Mouse (Mus musculus) testis, adult 2 months (tissue): ENCODE results near the gene Mtcl1. TPM values are rescaled to one million over a fixed set of nuclear protein-coding genes. Genes with fewer than 3 reads are reported as not detected.

ENCODE experiments used
- H3K27ac ChIP-seq: fragments of 200-500 bp; 2 replicates; pipeline ENCODE4 v1.5.1; 2012; ENCODE audit warnings: low read depth, low read length; ENCODE audit not compliant: control insufficient read depth, insufficient read depth
- H3K27me3 ChIP-seq: fragments of 200-500 bp; 2 replicates; pipeline ENCODE4 v1.6.1; 2012; ENCODE audit warnings: mild to moderate bottlenecking, low read length, moderate library complexity; ENCODE audit not compliant: control insufficient read depth, insufficient read depth
- H3K36me3 ChIP-seq: fragments of 200-500 bp; 2 replicates; pipeline ENCODE4 v1.6.1; 2012; ENCODE audit warnings: mild to moderate bottlenecking, low read length; ENCODE audit not compliant: control insufficient read depth, insufficient read depth
- H3K4me1 ChIP-seq: fragments of 200-500 bp; 2 replicates; pipeline ENCODE4 v1.6.1; 2012; ENCODE audit warnings: low read length; ENCODE audit not compliant: control insufficient read depth, insufficient read depth
- H3K4me3 ChIP-seq: fragments of 200-500 bp; 2 replicates; pipeline ENCODE4 v1.5.1; 2012; ENCODE audit warnings: low read depth, mild to moderate bottlenecking, low read length, moderate library complexity, mixed read lengths; ENCODE audit not compliant: control insufficient read depth
- CTCF ChIP-seq: fragments of 200-500 bp; IDR thresholded peaks from 2 replicates; pipeline ENCODE4 v1.5.1; 2012; ENCODE audit warnings: low read depth, mild to moderate bottlenecking, inconsistent platforms, low read length, moderate library complexity; ENCODE audit not compliant: control insufficient read depth, insufficient read depth, insufficient replicate concordance
- POLR2A ChIP-seq: fragments of 200-500 bp; IDR thresholded peaks from 2 replicates; pipeline ENCODE4 v1.6.1; 2012; ENCODE audit warnings: low read depth, mild to moderate bottlenecking, inconsistent platforms, low read length, moderate library complexity; ENCODE audit not compliant: control insufficient read depth
- polyA plus RNA-seq: library from polyadenylated mRNA; depleted of rRNA; stranded (reverse); fragments of >200 nt; gene quantifications from 2 replicates; pipeline ENCODE4 v1.2.3, GENCODE M21; 2012

The Mtcl1 gene
- polyA plus RNA-seq, 1 experiment = 6.8 TPM

DNA sequence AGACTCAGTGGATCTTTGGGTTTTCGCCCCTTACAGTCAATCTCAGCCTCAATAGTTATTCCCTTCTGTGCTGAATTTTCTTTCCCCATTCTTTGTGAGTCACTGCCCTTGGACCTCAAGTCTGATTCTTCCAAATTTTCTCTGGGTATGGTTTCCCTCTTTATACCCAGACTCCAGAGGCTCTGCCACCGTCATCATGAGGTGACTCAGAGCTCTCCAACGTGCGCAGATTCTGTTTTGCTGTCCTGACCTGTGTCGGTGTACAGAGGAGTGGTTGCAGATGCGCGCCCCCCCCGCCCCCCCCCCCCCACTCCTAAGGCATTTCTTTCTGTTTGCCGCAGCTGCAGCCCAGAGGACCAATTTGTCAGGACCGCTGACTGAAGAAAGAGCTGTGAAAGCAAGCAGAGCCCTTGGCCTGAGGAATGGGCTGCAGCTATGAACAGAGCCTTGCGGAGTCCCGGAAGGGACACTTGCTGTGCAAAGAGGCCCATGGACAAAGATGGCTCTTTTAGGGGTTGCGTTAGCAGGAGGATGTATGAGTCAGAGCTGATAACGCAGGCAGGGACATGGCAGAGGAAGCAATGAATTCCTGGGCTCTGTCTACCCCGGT lies 126.8 kb downstream of the Mtcl1 start:
- Histone ChIP-seq H3K36me3 (no peaks in the 10 kb centered on the region), H3K27me3 (no peaks in the 10 kb centered on the region), H3K27ac (no peak overlapping the region), H3K4me1 (peaks cover 2% of the 10 kb centered on the region; the same call in 1 of the 2 replicates), H3K4me3 (no peak overlapping the region)
- TF ChIP-seq POLR2A = no peak
- TF ChIP-seq CTCF = no peak

DNA sequence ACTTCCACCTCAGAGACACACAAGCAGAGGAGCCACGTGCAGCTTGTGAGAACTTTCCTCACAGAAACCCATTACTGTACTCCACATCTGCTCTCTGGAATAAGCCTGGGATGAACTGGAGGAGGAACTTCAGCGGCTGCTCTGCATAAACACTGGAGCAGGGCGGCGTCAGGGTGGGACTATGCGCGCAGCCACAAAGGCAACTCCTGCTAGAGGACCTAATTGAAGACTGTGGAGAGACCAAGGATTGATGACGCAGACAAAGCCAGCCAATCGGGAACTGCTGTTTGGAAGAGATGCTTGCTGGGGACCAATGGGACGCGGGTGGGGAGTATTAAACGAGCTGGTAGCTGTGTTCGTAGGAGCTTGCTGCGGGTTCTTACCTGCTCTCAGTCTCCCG lies 127.6 kb downstream of the Mtcl1 start:
- no peak overlapping the region for H3K27ac ChIP-seq
- no peaks in the 10 kb centered on the region for H3K27me3 ChIP-seq
- no peak overlapping the region for H3K4me3 ChIP-seq
- H3K4me1 ChIP-seq = peaks cover 2% of the 10 kb centered on the region; the same call in 1 of the 2 replicates
- TF ChIP-seq CTCF (no peak), POLR2A (no peak)
- no peaks in the 10 kb centered on the region for H3K36me3 ChIP-seq

DNA sequence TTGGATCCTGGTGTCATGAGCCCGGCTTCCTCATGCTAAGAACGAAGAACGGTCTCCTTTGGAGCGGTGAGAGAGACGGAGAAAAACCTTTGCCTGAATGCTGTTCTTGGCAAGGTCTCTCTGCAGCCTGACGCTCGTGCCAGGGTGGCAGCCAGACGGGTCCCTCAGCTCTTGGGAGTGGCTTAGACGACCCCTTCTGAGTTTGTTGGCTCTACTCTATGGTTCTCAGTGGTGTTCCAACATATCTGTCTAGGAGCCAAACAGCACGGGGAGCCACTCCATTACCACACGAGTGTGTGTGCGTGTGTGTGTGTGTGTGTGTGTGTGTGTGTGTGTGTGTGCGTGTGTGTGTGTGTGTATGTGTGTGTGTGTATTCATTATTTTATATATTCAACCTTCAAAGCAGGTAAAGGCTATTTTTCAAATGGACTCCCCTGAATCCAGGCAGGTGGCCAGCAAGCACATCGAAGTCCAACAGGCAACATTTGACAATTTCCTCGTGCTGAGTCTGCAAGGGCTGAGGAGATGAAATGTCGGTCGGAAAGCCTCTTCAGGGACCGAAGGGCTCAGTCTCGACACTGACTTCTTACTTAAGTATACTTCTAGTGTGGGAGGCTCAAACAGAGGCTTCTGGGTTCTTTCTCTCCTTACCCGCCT lies 128.7 kb downstream of the Mtcl1 start:
- Histone ChIP-seq H3K27ac (no peak overlapping the region), H3K27me3 (no peaks in the 10 kb centered on the region), H3K4me3 (no peak overlapping the region), H3K36me3 (no peaks in the 10 kb centered on the region), H3K4me1 (peaks cover 2% of the 10 kb centered on the region; the same call in 1 of the 2 replicates)
- TF ChIP-seq CTCF = no peak
- no peak for TF ChIP-seq POLR2A

DNA sequence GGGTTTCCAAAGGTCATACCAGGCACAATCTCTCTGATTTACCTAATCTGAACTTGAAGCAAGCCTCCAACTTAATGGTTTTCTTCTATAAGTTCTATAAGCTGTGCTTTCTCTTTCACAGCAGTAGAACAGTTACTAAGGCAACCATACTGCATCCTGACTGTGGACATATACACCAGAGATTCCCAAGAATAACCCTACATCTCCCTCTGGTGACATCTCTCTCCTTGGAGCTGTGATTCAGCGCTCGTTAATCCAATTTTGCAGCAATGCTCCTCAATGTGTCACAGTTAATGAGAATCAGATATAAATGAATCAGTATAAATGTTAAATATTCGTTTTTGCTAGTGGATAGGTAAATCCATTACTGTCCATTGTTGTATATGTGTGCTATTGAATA lies 131.5 kb downstream of the Mtcl1 start:
- Histone ChIP-seq H3K27ac (no peak overlapping the region), H3K36me3 (no peaks in the 10 kb centered on the region), H3K4me3 (no peak overlapping the region), H3K4me1 (peaks cover 2% of the 10 kb centered on the region; the same call in 1 of the 2 replicates), H3K27me3 (no peaks in the 10 kb centered on the region)
- TF ChIP-seq POLR2A (no peak), CTCF (no peak)

DNA sequence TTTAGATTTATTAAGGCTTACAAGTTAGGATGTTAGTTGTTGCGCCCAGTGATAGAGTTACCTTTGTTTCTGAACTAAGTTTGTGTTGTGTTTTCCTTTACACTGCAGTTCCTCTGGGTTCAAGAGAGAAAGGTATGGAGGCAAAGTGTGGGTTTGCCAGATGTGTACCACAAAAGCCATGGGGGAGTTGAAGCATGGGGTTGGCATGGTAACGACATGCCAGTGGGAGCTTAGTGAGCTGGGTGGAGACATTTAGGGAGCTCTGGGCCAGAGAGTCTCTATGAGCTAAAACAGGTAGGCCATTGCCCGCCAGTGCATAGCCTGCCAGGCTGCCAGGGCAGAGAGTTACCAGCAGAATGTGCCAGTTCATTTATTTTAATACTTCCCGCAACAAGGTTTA lies 132.0 kb downstream of the Mtcl1 start:
- Histone ChIP-seq H3K27ac (no peak overlapping the region), H3K36me3 (no peaks in the 10 kb centered on the region), H3K4me1 (no peaks in the 10 kb centered on the region; the same call in 1 of the 2 replicates), H3K4me3 (no peak overlapping the region), H3K27me3 (no peaks in the 10 kb centered on the region)
- TF ChIP-seq POLR2A = no peak
- TF ChIP-seq CTCF = no peak

DNA sequence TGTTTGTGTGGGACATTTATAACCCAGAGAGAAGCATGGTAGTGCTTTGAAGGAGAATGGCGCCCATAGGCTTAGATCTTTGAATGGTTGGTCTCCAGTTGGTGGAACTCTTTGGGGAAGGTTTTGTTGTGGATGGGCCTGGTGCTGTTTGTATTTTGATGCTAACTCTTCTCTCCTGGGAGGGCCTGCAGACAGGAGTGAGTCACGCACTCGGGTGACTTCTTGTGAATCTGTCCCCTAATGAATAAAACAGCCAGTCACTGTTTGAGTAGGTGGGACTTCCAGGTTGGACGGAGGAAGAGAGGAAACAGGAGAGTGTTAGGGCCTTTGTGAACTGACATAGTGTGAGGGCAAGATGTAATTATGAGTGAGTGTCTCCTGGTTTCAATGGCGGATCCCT lies 132.4 kb downstream of the Mtcl1 start:
- H3K4me1 ChIP-seq = no peaks in the 10 kb centered on the region; the same call in 1 of the 2 replicates
- no peak overlapping the region for H3K4me3 ChIP-seq
- TF ChIP-seq POLR2A (no peak), CTCF (no peak)

DNA sequence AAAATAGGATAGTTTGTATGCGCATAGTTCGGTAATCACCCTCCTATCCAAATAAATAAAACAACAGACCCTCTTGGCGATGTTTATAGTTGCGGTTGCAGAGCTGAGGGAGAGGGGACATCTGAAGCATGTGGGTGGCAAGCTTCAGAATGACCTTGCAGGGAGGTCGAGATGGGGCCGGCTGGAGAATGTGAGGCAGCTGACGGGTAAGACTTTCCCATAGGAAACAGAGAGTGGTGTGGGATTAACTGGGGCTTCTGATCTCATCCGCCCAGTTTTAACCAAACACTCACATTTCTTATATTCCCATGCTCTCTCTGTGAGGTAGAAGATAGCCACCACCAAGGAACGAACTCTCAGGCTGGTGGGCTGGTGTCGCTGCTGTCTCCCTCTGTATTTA lies 134.1 kb downstream of the Mtcl1 start:
- no peak overlapping the region for H3K27ac ChIP-seq
- no peaks in the 10 kb centered on the region for H3K36me3 ChIP-seq
- no peak overlapping the region for H3K4me3 ChIP-seq
- H3K4me1 ChIP-seq = no peaks in the 10 kb centered on the region
- H3K27me3 ChIP-seq = no peaks in the 10 kb centered on the region
- no peak for TF ChIP-seq CTCF

More for the DNA sequence above, 132.4 kb downstream of the Mtcl1 start:
- Histone ChIP-seq H3K36me3 (no peaks in the 10 kb centered on the region), H3K27ac (no peak overlapping the region), H3K27me3 (no peaks in the 10 kb centered on the region)

DNA sequence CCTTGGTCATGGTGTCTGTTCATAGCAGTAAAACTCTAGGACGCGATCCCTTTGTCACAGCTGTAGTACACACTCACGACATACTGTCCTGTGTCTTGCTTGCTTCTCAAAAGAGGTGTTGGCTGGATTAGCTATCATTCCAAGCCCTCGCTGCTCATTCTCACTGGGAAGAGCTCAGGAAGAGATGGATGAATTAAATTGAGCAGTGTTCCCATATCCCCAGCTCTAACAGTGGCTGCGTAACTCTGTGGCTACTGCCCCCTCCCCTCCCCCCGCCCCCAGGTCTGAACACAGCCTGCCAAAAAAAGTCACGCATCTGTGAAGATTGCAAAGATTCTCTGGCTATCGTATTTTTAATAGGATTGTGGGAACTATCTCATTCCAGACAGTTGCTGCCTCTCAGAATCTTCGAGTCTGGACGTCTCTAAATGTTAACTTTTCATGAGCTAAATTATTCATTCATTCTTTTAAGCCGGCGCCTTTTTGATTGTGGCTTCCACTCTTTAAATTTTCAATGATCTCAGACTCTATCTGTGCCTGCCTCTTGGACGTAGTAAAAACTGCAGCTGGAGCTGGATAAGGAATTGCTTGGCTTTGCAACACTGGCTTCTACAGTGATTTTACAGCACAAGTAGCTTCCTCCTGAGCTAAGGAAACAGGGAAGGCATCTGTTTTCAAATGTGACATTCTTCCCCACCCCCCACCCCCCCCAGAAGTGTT lies 134.8 kb downstream of the Mtcl1 start:
- Histone ChIP-seq H3K27ac (no peak overlapping the region), H3K27me3 (no peaks in the 10 kb centered on the region)
- TF ChIP-seq CTCF (no peak), POLR2A (no peak)

More for the DNA sequence above, 134.8 kb downstream of the Mtcl1 start:
- Histone ChIP-seq H3K4me1 (no peaks in the 10 kb centered on the region), H3K4me3 (no peak overlapping the region), H3K36me3 (no peaks in the 10 kb centered on the region)
